Mouse (Mus musculus) cortical plate, adult 2 months (tissue): ENCODE measurements around the gene Gm20662.

ENCODE experiments used
- CTCF ChIP-seq: fragments of 200-500 bp; IDR thresholded peaks from 2 replicates; pipeline ENCODE4 v1.5.1; 2011; ENCODE audit warnings: mild to moderate bottlenecking, control low read depth, low read length; ENCODE audit not compliant: insufficient read depth; ENCODE audit errors: extremely low read depth
- POLR2A ChIP-seq: fragments of 200-500 bp; IDR thresholded peaks from 2 replicates; pipeline ENCODE4 v1.6.1; 2011; ENCODE audit warnings: mild to moderate bottlenecking, low read length, control low read depth; ENCODE audit not compliant: insufficient read depth; ENCODE audit errors: extremely low read depth

DNA sequence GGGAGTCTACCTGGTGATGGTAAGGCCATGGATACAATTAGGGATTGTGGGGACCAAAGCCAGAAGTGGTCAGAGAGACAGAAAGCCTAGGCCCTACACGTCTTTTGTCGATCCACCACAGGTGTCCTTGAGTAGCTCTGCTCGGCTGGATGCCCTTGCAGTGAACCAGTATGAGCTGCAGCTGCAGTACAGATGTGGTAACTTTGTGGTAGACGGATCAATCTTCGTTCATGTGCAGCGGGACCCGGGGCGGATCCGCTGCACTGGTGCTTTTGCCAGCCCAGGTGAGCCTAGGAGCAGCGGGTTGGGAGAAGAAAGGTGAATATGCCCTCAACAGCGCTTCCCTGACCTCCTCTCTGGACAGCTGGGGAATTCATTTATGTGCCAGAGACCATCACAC lies 3.1 kb upstream of the Gm20662 start:
- TF ChIP-seq CTCF (no peak), POLR2A (no peak)
